Mouse (Mus musculus): ENCODE data around the gene Ctnnal1.

DNA sequence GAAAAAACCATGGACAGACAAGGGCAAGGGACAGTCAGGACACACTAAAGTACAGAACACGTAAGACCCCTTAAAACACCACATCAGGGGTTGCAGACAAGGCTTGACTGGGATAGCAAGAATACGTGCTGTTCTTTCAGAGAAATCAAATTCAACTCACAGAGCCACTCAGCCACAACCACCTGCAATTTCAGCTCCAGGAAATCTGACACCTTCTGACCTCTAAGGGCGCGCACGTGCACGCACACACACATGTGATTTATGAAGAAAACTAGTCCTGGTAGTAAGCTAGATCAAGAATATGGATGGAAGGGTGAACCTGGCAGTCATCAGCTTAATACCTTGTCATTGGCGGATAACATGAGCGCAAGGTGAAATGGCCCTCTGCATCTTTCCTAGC lies 49.9 kb downstream of the Ctnnal1 start:
- TF ChIP-seq GATA1 (IDR thresholded peaks at IDR 0.05; ENCODE audit: borderline replicate concordance, low read length) (no peak), FLI1 (IDR thresholded peaks at IDR 0.05; ENCODE audit: low read length) (no peak)

All from megakaryocyte, embryonic 14.5 days (primary cell).